Mouse (Mus musculus): ENCODE data around the gene C2cd4c. TPM values are rescaled to one million over a fixed set of nuclear protein-coding genes. Genes with fewer than 3 reads are reported as not detected.

The C2cd4c gene
- polyA plus RNA-seq, 1 experiment, result 0.05 TPM

GRCm38 (mm10) chr10:79615860-79616259 is 2.0 kb upstream of the C2cd4c start:
- Histone ChIP-seq H3K4me3 (ENCODE audit: control insufficient read depth, insufficient read depth, low read length) (no peak overlapping the region), H3K4me1 (replicated peaks; ENCODE audit: control insufficient read depth, insufficient read depth, low read length) (peaks cover 4% of the 10 kb centered on the region), H3K36me3 (ENCODE audit: control insufficient read depth, insufficient read depth, low read length) (no peaks in the 10 kb centered on the region), H3K27ac (ENCODE audit: control insufficient read depth, insufficient read depth, low read length) (no peak overlapping the region), H3K27me3 (ENCODE audit: control insufficient read depth, insufficient read depth, low read length) (peaks cover 15% of the 10 kb centered on the region; the same call in 1 of the 2 replicates)
- TF ChIP-seq CTCF (IDR thresholded peaks at IDR 0.05; ENCODE audit: borderline replicate concordance, control insufficient read depth, extremely low read depth, insufficient read depth, low read length, poor library complexity) (no peak), POLR2A (IDR thresholded peaks at IDR 0.05; ENCODE audit: control insufficient read depth, extremely low read depth, insufficient read depth, low read length, poor library complexity) (no peak)
- DNase-seq, result no peak
- 44% methylated on average over 8 of the region's 8 CpGs for WGBS

DNA sequence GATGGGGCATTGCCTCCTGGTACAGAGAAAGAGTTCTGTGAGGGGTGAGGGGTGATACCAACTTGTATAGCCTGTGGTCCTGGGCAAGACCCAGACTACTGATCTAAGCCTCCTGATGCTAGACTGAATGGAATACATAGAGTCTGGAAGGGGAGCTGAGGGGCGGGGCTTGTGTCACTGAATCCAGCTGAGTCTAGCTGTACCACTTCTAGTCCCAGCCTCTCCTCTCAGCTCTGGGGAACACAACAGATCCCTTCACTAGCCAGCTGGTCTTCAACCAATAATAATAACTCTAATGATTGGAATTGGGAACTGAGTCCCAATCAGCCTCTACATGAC is 449 bp upstream of the C2cd4c start:
- TF ChIP-seq POLR2A (IDR thresholded peaks at IDR 0.05; ENCODE audit: control insufficient read depth, extremely low read depth, insufficient read depth, low read length, poor library complexity) (no peak), CTCF (IDR thresholded peaks at IDR 0.05; ENCODE audit: borderline replicate concordance, control insufficient read depth, extremely low read depth, insufficient read depth, low read length, poor library complexity) (no peak)
- 88% methylated on average over 1 of the region's 1 CpGs for WGBS
- H3K4me3 ChIP-seq (ENCODE audit: control insufficient read depth, insufficient read depth, low read length), result no peak overlapping the region

GRCm38 (mm10) chr10:79612192-79613135 is 1.4 kb downstream of the C2cd4c start:
- WGBS, result 20% methylated on average over 51 of the region's 51 CpGs
- H3K4me3 ChIP-seq (ENCODE audit: control insufficient read depth, insufficient read depth, low read length), result no peak overlapping the region
- H3K27ac ChIP-seq (ENCODE audit: control insufficient read depth, insufficient read depth, low read length), result no peak overlapping the region
- no peak for DNase-seq
- no peaks in the 10 kb centered on the region for H3K36me3 ChIP-seq (ENCODE audit: control insufficient read depth, insufficient read depth, low read length)
- TF ChIP-seq CTCF (IDR thresholded peaks at IDR 0.05; ENCODE audit: borderline replicate concordance, control insufficient read depth, extremely low read depth, insufficient read depth, low read length, poor library complexity) (no peak), POLR2A (IDR thresholded peaks at IDR 0.05; ENCODE audit: control insufficient read depth, extremely low read depth, insufficient read depth, low read length, poor library complexity) (no peak)
- peaks cover 15% of the 10 kb centered on the region; the same call in 1 of the 2 replicates for H3K27me3 ChIP-seq (ENCODE audit: control insufficient read depth, insufficient read depth, low read length)
- peaks cover 4% of the 10 kb centered on the region for H3K4me1 ChIP-seq (replicated peaks; ENCODE audit: control insufficient read depth, insufficient read depth, low read length)

More for the DNA sequence above, 449 bp upstream of the C2cd4c start:
- H3K36me3 ChIP-seq (ENCODE audit: control insufficient read depth, insufficient read depth, low read length), result no peaks in the 10 kb centered on the region
- peaks cover 4% of the 10 kb centered on the region for H3K4me1 ChIP-seq (replicated peaks; ENCODE audit: control insufficient read depth, insufficient read depth, low read length)
- H3K27me3 ChIP-seq (ENCODE audit: control insufficient read depth, insufficient read depth, low read length), result peaks cover 15% of the 10 kb centered on the region; the same call in 1 of the 2 replicates
- no peak overlapping the region for H3K27ac ChIP-seq (ENCODE audit: control insufficient read depth, insufficient read depth, low read length)
- no peak for DNase-seq

DNA sequence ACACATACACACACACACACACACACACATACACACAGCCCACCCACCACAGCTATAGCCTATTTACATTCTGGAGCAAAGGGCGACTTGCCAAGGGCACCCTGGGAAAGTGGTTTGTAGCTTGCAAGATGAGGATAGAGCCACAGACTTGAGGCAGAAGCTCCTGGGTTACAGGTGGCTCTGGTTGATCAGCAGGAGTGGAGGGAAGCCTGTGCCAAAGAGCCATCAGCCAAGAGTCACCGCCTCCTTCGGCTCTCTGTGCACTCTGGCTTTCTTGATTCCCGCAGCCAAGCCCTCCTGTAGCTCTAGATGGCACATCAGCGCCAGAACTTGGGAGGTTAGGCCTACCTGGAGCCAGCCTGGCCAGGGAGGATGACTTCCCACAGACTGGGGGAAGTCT is 2.5 kb downstream of the C2cd4c start:
- peaks cover 4% of the 10 kb centered on the region for H3K4me1 ChIP-seq (replicated peaks; ENCODE audit: control insufficient read depth, insufficient read depth, low read length)
- no peak for TF ChIP-seq CTCF (IDR thresholded peaks at IDR 0.05; ENCODE audit: borderline replicate concordance, control insufficient read depth, extremely low read depth, insufficient read depth, low read length, poor library complexity)
- no peak for TF ChIP-seq POLR2A (IDR thresholded peaks at IDR 0.05; ENCODE audit: control insufficient read depth, extremely low read depth, insufficient read depth, low read length, poor library complexity)

DNA sequence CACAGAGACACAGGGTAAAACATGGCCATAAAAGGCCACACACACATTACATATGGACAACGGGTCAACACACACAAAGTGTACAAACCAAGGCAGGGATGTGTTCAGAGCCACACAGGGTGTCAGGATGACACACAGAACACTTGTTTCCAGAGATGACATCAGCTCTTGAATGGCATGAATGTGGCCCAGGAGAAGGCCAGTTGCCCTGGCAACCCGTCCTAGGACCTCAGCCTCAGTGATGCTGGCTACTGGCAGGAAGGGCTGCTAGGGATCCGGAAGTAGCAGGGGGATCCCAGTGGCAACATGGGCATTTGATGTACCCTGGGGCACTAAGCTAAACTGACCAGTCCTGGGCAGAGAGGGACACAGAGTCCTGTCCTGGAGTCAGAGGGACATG is 4.5 kb downstream of the C2cd4c start:
- no peak overlapping the region for H3K4me3 ChIP-seq (ENCODE audit: control insufficient read depth, insufficient read depth, low read length)
- H3K27ac ChIP-seq (ENCODE audit: control insufficient read depth, insufficient read depth, low read length), result no peak overlapping the region
- 91% methylated on average over 3 of the region's 3 CpGs for WGBS
- no peak for DNase-seq
- peaks cover 15% of the 10 kb centered on the region; the same call in 1 of the 2 replicates for H3K27me3 ChIP-seq (ENCODE audit: control insufficient read depth, insufficient read depth, low read length)
- no peak for TF ChIP-seq CTCF (IDR thresholded peaks at IDR 0.05; ENCODE audit: borderline replicate concordance, control insufficient read depth, extremely low read depth, insufficient read depth, low read length, poor library complexity)
- TF ChIP-seq POLR2A (IDR thresholded peaks at IDR 0.05; ENCODE audit: control insufficient read depth, extremely low read depth, insufficient read depth, low read length, poor library complexity), result no peak
- H3K4me1 ChIP-seq (replicated peaks; ENCODE audit: control insufficient read depth, insufficient read depth, low read length), result peaks cover 4% of the 10 kb centered on the region
- no peaks in the 10 kb centered on the region for H3K36me3 ChIP-seq (ENCODE audit: control insufficient read depth, insufficient read depth, low read length)

More for the DNA sequence above, 2.5 kb downstream of the C2cd4c start:
- Histone ChIP-seq H3K36me3 (ENCODE audit: control insufficient read depth, insufficient read depth, low read length) (no peaks in the 10 kb centered on the region), H3K27me3 (ENCODE audit: control insufficient read depth, insufficient read depth, low read length) (peaks cover 15% of the 10 kb centered on the region; the same call in 1 of the 2 replicates), H3K4me3 (ENCODE audit: control insufficient read depth, insufficient read depth, low read length) (no peak overlapping the region), H3K27ac (ENCODE audit: control insufficient read depth, insufficient read depth, low read length) (no peak overlapping the region)
- WGBS, result 62% methylated on average over 5 of the region's 5 CpGs
- DNase-seq, result no peak

DNA sequence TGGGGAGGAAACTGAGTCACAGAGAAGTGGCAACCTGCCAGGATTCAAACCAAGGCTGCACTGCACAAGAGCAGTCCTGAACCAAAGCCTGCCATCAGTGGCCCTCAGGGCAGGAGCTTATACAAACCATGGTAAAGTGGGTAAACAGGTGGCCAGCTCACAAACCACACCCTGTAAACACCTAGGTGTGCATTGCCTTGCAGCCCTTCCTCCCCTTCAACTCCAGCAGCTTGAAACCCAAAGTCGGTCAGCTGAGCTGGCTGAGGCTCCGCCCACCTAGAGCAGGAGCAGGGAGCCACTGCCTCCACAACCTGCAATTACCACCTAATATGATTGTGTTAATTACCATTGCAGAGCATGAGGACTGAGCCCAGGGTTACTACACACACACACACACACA is 5.9 kb downstream of the C2cd4c start:
- 56% methylated on average over 2 of the region's 2 CpGs for WGBS

More for the DNA sequence above, 5.9 kb downstream of the C2cd4c start:
- H3K27ac ChIP-seq (ENCODE audit: control insufficient read depth, insufficient read depth, low read length), result no peak overlapping the region
- TF ChIP-seq POLR2A (IDR thresholded peaks at IDR 0.05; ENCODE audit: control insufficient read depth, extremely low read depth, insufficient read depth, low read length, poor library complexity), result no peak
- TF ChIP-seq CTCF (IDR thresholded peaks at IDR 0.05; ENCODE audit: borderline replicate concordance, control insufficient read depth, extremely low read depth, insufficient read depth, low read length, poor library complexity), result no peak
- H3K27me3 ChIP-seq (ENCODE audit: control insufficient read depth, insufficient read depth, low read length), result peaks cover 9% of the 10 kb centered on the region; the same call in 1 of the 2 replicates
- H3K4me3 ChIP-seq (ENCODE audit: control insufficient read depth, insufficient read depth, low read length), result no peak overlapping the region
- H3K4me1 ChIP-seq (replicated peaks; ENCODE audit: control insufficient read depth, insufficient read depth, low read length), result no peaks in the 10 kb centered on the region
- no peak for DNase-seq
- no peaks in the 10 kb centered on the region for H3K36me3 ChIP-seq (ENCODE audit: control insufficient read depth, insufficient read depth, low read length)

All from thymus, adult 2 months (tissue).